Mouse (Mus musculus): ENCODE data around the gene Agrn.

- no peak for TF ChIP-seq POLR2A (IDR thresholded peaks at IDR 0.05; ENCODE audit: low read depth, low read length)
- no peak for TF ChIP-seq CTCF (conservative IDR thresholded peaks at IDR 0.05; ENCODE audit: insufficient read depth, insufficient read length, low read depth, low read length)
Observed at GRCm38 (mm10) chr4:156193906-156194305, 3.4 kb downstream of the Agrn start.

Measured in kidney, adult 2 months (tissue).